Mouse (Mus musculus) spleen, embryonic (tissue): ENCODE results near the gene Ncor1.
"Not testable (repeated sequence)": the region's sequence is repeated elsewhere in the genome, so short reads cannot be mapped to it uniquely, and the experiment has no call there.

Experiments
- CTCF ChIA-PET: fragments of 350-600 bp; sonication (Branson Sonifier 250); formaldehyde crosslinking; loops from one replicate; lab custom pipeline; 2022; lab: Charles Lee

The Ncor1 gene

GRCm38 (mm10) chr11:62458780-62459179, 439 bp upstream of the Ncor1 start:
- CTCF ChIA-PET = no interaction called here

- CTCF ChIA-PET = no interaction called here
Observed at GRCm38 (mm10) chr11:62457891-62458270, 460 bp downstream of the Ncor1 start.

- CTCF ChIA-PET = no interaction called here
Observed at GRCm38 (mm10) chr11:62457241-62457890, 975 bp downstream of the Ncor1 start.

- CTCF ChIA-PET = interaction anchor here (0.6 kb wide), 1 partner anchor 29 kb away, joined by 5 read pairs; no protein-coding TSS in a partner anchor
Observed at GRCm38 (mm10) chr11:62456483-62457172, 1.7 kb downstream of the Ncor1 start.

GRCm38 (mm10) chr11:62456021-62456482, 2.3 kb downstream of the Ncor1 start:
- CTCF ChIA-PET = interaction anchor here (0.6 to 1.3 kb wide), 2 partner anchors 9 to 29 kb away, joined by 5 to 7 read pairs; no protein-coding TSS in a partner anchor

- CTCF ChIA-PET = interaction anchor here (0.6 to 1.3 kb wide), 3 partner anchors 9 to 104 kb away, joined by 3 to 7 read pairs (median 4); no protein-coding TSS in a partner anchor
Observed at GRCm38 (mm10) chr11:62455193-62455592, 3.1 kb downstream of the Ncor1 start.

- CTCF ChIA-PET = no interaction called here
Observed at GRCm38 (mm10) chr11:62448971-62449370, 9.4 kb downstream of the Ncor1 start.

- CTCF ChIA-PET = interaction anchor here (1.3 kb wide), 1 partner anchor 10 kb away, joined by 7 read pairs; no protein-coding TSS in a partner anchor
Observed at GRCm38 (mm10) chr11:62445799-62446198, 12.5 kb downstream of the Ncor1 start.

- CTCF ChIA-PET = no interaction called here
Observed at GRCm38 (mm10) chr11:62440670-62441315, 17.5 kb downstream of the Ncor1 start.

- CTCF ChIA-PET = no interaction called here
Observed at GRCm38 (mm10) chr11:62432211-62432610, 26.1 kb downstream of the Ncor1 start.

GRCm38 (mm10) chr11:62427105-62427504, 31.2 kb downstream of the Ncor1 start:
- CTCF ChIA-PET = interaction anchor here (0.7 kb wide), 1 partner anchor 29 kb away, joined by 5 read pairs; no protein-coding TSS in a partner anchor

- CTCF ChIA-PET = interaction anchor here (0.6 kb wide), 1 partner anchor 10 kb away, joined by 9 read pairs; no protein-coding TSS in a partner anchor
Observed at GRCm38 (mm10) chr11:62426266-62426665, 32.1 kb downstream of the Ncor1 start.

GRCm38 (mm10) chr11:62424525-62424924, 33.8 kb downstream of the Ncor1 start:
- CTCF ChIA-PET = no interaction called here

- CTCF ChIA-PET = no interaction called here
Observed at GRCm38 (mm10) chr11:62415026-62415425, 43.3 kb downstream of the Ncor1 start.

- CTCF ChIA-PET = no interaction called here
Observed at GRCm38 (mm10) chr11:62409611-62410010, 48.7 kb downstream of the Ncor1 start.

GRCm38 (mm10) chr11:62408848-62409247, 49.5 kb downstream of the Ncor1 start:
- CTCF ChIA-PET = no interaction called here

GRCm38 (mm10) chr11:62396405-62396804, 61.9 kb downstream of the Ncor1 start:
- CTCF ChIA-PET = no interaction called here

GRCm38 (mm10) chr11:62388331-62388679, 70.0 kb downstream of the Ncor1 start:
- CTCF ChIA-PET = no interaction called here

- CTCF ChIA-PET = no interaction called here
Observed at GRCm38 (mm10) chr11:62387608-62388330, 70.6 kb downstream of the Ncor1 start.

- CTCF ChIA-PET = not testable (repeated sequence)
Observed at GRCm38 (mm10) chr11:62377202-62377851, 81.0 kb downstream of the Ncor1 start.

GRCm38 (mm10) chr11:62371776-62372175, 86.6 kb downstream of the Ncor1 start:
- CTCF ChIA-PET = no interaction called here
